Mouse (Mus musculus): ENCODE results near the gene Ifih1. TPM values are rescaled to one million over a fixed set of nuclear protein-coding genes. Genes with fewer than 3 reads are reported as not detected.

The Ifih1 gene
- polyA plus RNA-seq, 1 experiment, result 6.1 TPM

DNA sequence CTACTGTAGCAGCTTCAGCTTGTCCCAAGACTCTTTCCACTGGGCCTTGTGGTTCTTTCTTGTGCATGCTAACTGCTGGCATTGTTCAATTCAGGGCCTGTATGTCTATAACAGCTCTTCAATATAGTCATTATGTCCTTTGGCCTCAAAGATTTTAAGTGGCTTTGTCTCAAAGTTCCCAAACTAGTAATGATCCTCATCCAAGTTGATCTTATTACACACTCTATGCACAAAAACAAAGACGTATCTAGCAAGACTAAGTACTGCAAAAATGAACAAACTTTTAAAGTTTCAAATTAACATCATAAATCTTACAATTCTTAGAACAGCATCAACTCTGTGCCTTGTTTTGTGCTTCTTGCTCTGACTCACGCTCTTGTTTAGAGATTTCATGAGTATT, 51.6 kb downstream of the Ifih1 start:
- H3K27me3 ChIP-seq (ENCODE audit: control insufficient read depth, insufficient read depth, low read length), result no peaks in the 10 kb centered on the region
- no peak for DNase-seq
- H3K4me1 ChIP-seq (replicated peaks; ENCODE audit: control insufficient read depth, insufficient read depth, low read length), result no peaks in the 10 kb centered on the region
- H3K27ac ChIP-seq (ENCODE audit: control insufficient read depth, insufficient read depth, low read length), result no peak overlapping the region
- no peak for TF ChIP-seq POLR2A (IDR thresholded peaks at IDR 0.05; ENCODE audit: control insufficient read depth, extremely low read depth, insufficient read depth, low read length, poor library complexity)
- TF ChIP-seq CTCF (IDR thresholded peaks at IDR 0.05; ENCODE audit: borderline replicate concordance, control insufficient read depth, extremely low read depth, insufficient read depth, low read length, poor library complexity), result no peak
- H3K4me3 ChIP-seq (ENCODE audit: control insufficient read depth, insufficient read depth, low read length), result no peak overlapping the region
- no peaks in the 10 kb centered on the region for H3K36me3 ChIP-seq (ENCODE audit: control insufficient read depth, insufficient read depth, low read length)
- 98% methylated on average over 2 of the region's 2 CpGs for WGBS

- Histone ChIP-seq H3K27me3 (ENCODE audit: control insufficient read depth, insufficient read depth, low read length) (no peaks in the 10 kb centered on the region), H3K4me1 (replicated peaks; ENCODE audit: control insufficient read depth, insufficient read depth, low read length) (no peaks in the 10 kb centered on the region), H3K36me3 (ENCODE audit: control insufficient read depth, insufficient read depth, low read length) (no peaks in the 10 kb centered on the region), H3K4me3 (ENCODE audit: control insufficient read depth, insufficient read depth, low read length) (no peak overlapping the region), H3K27ac (ENCODE audit: control insufficient read depth, insufficient read depth, low read length) (no peak overlapping the region)
- no peak for DNase-seq
- no peak for TF ChIP-seq POLR2A (IDR thresholded peaks at IDR 0.05; ENCODE audit: control insufficient read depth, extremely low read depth, insufficient read depth, low read length, poor library complexity)
- no peak for TF ChIP-seq CTCF (IDR thresholded peaks at IDR 0.05; ENCODE audit: borderline replicate concordance, control insufficient read depth, extremely low read depth, insufficient read depth, low read length, poor library complexity)
- WGBS, result 92% methylated on average over 3 of the region's 3 CpGs
Measured at GRCm38 (mm10) chr2:62591555-62591954, 54.5 kb downstream of the Ifih1 start.

DNA sequence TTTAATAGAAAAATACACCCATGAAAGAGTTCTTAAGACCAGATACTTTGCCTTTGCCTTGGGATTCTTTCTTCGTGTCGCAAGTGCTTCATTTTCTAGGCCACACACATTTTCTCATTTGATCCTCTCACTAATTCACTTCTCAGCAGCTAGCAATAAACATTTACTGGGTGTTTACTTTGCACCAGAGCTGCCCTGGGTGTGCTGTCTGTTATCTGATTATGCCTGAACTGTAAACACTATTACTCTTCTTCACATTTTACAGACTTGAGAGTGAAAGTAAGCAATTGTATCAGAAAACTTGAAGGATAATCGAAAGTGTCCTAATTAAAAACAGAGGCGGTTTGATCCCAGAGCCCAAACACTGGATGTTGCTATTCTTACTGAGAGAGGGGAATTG, 56.7 kb downstream of the Ifih1 start:
- H3K4me3 ChIP-seq (ENCODE audit: control insufficient read depth, insufficient read depth, low read length), result no peak overlapping the region
- 97% methylated on average over 4 of the region's 4 CpGs for WGBS
- TF ChIP-seq CTCF (IDR thresholded peaks at IDR 0.05; ENCODE audit: borderline replicate concordance, control insufficient read depth, extremely low read depth, insufficient read depth, low read length, poor library complexity), result no peak
- no peak for TF ChIP-seq POLR2A (IDR thresholded peaks at IDR 0.05; ENCODE audit: control insufficient read depth, extremely low read depth, insufficient read depth, low read length, poor library complexity)
- no peaks in the 10 kb centered on the region for H3K27me3 ChIP-seq (ENCODE audit: control insufficient read depth, insufficient read depth, low read length)
- no peak overlapping the region for H3K27ac ChIP-seq (ENCODE audit: control insufficient read depth, insufficient read depth, low read length)
- H3K4me1 ChIP-seq (replicated peaks; ENCODE audit: control insufficient read depth, insufficient read depth, low read length), result no peaks in the 10 kb centered on the region
- no peak for DNase-seq
- no peaks in the 10 kb centered on the region for H3K36me3 ChIP-seq (ENCODE audit: control insufficient read depth, insufficient read depth, low read length)

- Histone ChIP-seq H3K4me1 (replicated peaks; ENCODE audit: control insufficient read depth, insufficient read depth, low read length) (no peaks in the 10 kb centered on the region), H3K27me3 (ENCODE audit: control insufficient read depth, insufficient read depth, low read length) (no peaks in the 10 kb centered on the region), H3K36me3 (ENCODE audit: control insufficient read depth, insufficient read depth, low read length) (no peaks in the 10 kb centered on the region), H3K27ac (ENCODE audit: control insufficient read depth, insufficient read depth, low read length) (no peak overlapping the region), H3K4me3 (ENCODE audit: control insufficient read depth, insufficient read depth, low read length) (no peak overlapping the region)
- WGBS, result 64% methylated on average over 5 of the region's 5 CpGs
- TF ChIP-seq POLR2A (IDR thresholded peaks at IDR 0.05; ENCODE audit: control insufficient read depth, extremely low read depth, insufficient read depth, low read length, poor library complexity), result no peak
- no peak for TF ChIP-seq CTCF (IDR thresholded peaks at IDR 0.05; ENCODE audit: borderline replicate concordance, control insufficient read depth, extremely low read depth, insufficient read depth, low read length, poor library complexity)
- DNase-seq, result no peak
Measured at GRCm38 (mm10) chr2:62585769-62586168, 60.3 kb downstream of the Ifih1 start.

- no peak for DNase-seq
Measured at GRCm38 (mm10) chr2:62574962-62575361, 71.1 kb downstream of the Ifih1 start.

GRCm38 (mm10) chr2:62574250-62574649, 71.8 kb downstream of the Ifih1 start:
- no peaks in the 10 kb centered on the region for H3K4me1 ChIP-seq (replicated peaks; ENCODE audit: control insufficient read depth, insufficient read depth, low read length)
- H3K36me3 ChIP-seq (ENCODE audit: control insufficient read depth, insufficient read depth, low read length), result no peaks in the 10 kb centered on the region
- DNase-seq, result no peak
- WGBS, result 60% methylated on average over 7 of the region's 7 CpGs
- no peak overlapping the region for H3K27ac ChIP-seq (ENCODE audit: control insufficient read depth, insufficient read depth, low read length)
- H3K4me3 ChIP-seq (ENCODE audit: control insufficient read depth, insufficient read depth, low read length), result no peak overlapping the region
- TF ChIP-seq CTCF (IDR thresholded peaks at IDR 0.05; ENCODE audit: borderline replicate concordance, control insufficient read depth, extremely low read depth, insufficient read depth, low read length, poor library complexity) (no peak), POLR2A (IDR thresholded peaks at IDR 0.05; ENCODE audit: control insufficient read depth, extremely low read depth, insufficient read depth, low read length, poor library complexity) (no peak)
- H3K27me3 ChIP-seq (ENCODE audit: control insufficient read depth, insufficient read depth, low read length), result no peaks in the 10 kb centered on the region

More at GRCm38 (mm10) chr2:62574962-62575361, 71.1 kb downstream of the Ifih1 start:
- H3K4me1 ChIP-seq (replicated peaks; ENCODE audit: control insufficient read depth, insufficient read depth, low read length), result no peaks in the 10 kb centered on the region
- H3K27ac ChIP-seq (ENCODE audit: control insufficient read depth, insufficient read depth, low read length), result no peak overlapping the region
- H3K36me3 ChIP-seq (ENCODE audit: control insufficient read depth, insufficient read depth, low read length), result no peaks in the 10 kb centered on the region
- no peaks in the 10 kb centered on the region for H3K27me3 ChIP-seq (ENCODE audit: control insufficient read depth, insufficient read depth, low read length)
- H3K4me3 ChIP-seq (ENCODE audit: control insufficient read depth, insufficient read depth, low read length), result no peak overlapping the region
- WGBS, result 7% methylated on average over 3 of the region's 3 CpGs
- TF ChIP-seq POLR2A (IDR thresholded peaks at IDR 0.05; ENCODE audit: control insufficient read depth, extremely low read depth, insufficient read depth, low read length, poor library complexity) (no peak), CTCF (IDR thresholded peaks at IDR 0.05; ENCODE audit: borderline replicate concordance, control insufficient read depth, extremely low read depth, insufficient read depth, low read length, poor library complexity) (no peak)

- Histone ChIP-seq H3K27me3 (ENCODE audit: control insufficient read depth, insufficient read depth, low read length) (no peaks in the 10 kb centered on the region), H3K4me1 (replicated peaks; ENCODE audit: control insufficient read depth, insufficient read depth, low read length) (no peaks in the 10 kb centered on the region), H3K27ac (ENCODE audit: control insufficient read depth, insufficient read depth, low read length) (no peak within 1 kb of the TSS), H3K36me3 (ENCODE audit: control insufficient read depth, insufficient read depth, low read length) (no peaks in the 10 kb centered on the region), H3K4me3 (ENCODE audit: control insufficient read depth, insufficient read depth, low read length) (no peak within 1 kb of the TSS)
- WGBS, result 86% methylated on average over 12 of the region's 12 CpGs
- no peak for DNase-seq
- TF ChIP-seq POLR2A (IDR thresholded peaks at IDR 0.05; ENCODE audit: control insufficient read depth, extremely low read depth, insufficient read depth, low read length, poor library complexity), result no peak
- no peak for TF ChIP-seq CTCF (IDR thresholded peaks at IDR 0.05; ENCODE audit: borderline replicate concordance, control insufficient read depth, extremely low read depth, insufficient read depth, low read length, poor library complexity)
Measured at GRCm38 (mm10) chr2:62573753-62574159, 72.3 kb downstream of the Ifih1 start, which contains the start of gene Fap. Gene Fap, minus strand, starts transcription at chr2:62574075.
